Mouse (Mus musculus) liver, embryonic 16.5 days (tissue): ENCODE measurements at regions not wholly inside any gene's neighbourhood (a gene's known extent, or its start where the extent isn't known, plus 50 kb on each side); places are given as distances from the start of the nearest gene placed in this dataset.

Experiments
- ATAC-seq: fragments of 200-750 bp; cut with Nextera tagmentation; 2 replicates; pipeline ENCODE4 v1.8.0; 2017; ENCODE audit warnings: low read depth, mild to moderate bottlenecking, moderate number of reproducible peaks, moderate library complexity
- H3K27ac ChIP-seq: fragments of 300-500 bp; sonication (generic); 2 replicates; pipeline ENCODE4 v1.5.1; 2014; ENCODE audit warnings: mild to moderate bottlenecking, low read length
- H3K27me3 ChIP-seq: fragments of 300-500 bp; sonication (generic); 2 replicates; pipeline ENCODE4 v1.6.1; 2014; ENCODE audit warnings: low read depth, low read length, mixed read lengths; ENCODE audit not compliant: control insufficient read depth, insufficient read depth
- H3K36me3 ChIP-seq: fragments of 300-500 bp; sonication (generic); 2 replicates; pipeline ENCODE4 v1.6.1; 2014; ENCODE audit warnings: mild to moderate bottlenecking; ENCODE audit not compliant: control insufficient read depth, insufficient read depth
- H3K4me1 ChIP-seq: fragments of 300-500 bp; sonication (generic); 2 replicates; pipeline ENCODE4 v1.6.1; 2014; ENCODE audit warnings: low read depth, low read length, mixed read lengths; ENCODE audit not compliant: control insufficient read depth
- H3K4me2 ChIP-seq: fragments of 300-500 bp; sonication (generic); 2 replicates; pipeline ENCODE4 v1.6.1; 2014; ENCODE audit warnings: low read depth, low read length, mixed read lengths
- H3K4me3 ChIP-seq: fragments of 300-500 bp; sonication (generic); 2 replicates; pipeline ENCODE4 v1.5.1; 2014; ENCODE audit warnings: low read depth, mild to moderate bottlenecking, low read length
- H3K9ac ChIP-seq: fragments of 300-500 bp; sonication (generic); 2 replicates; pipeline ENCODE4 v1.6.1; 2014; ENCODE audit warnings: low read depth, low read length
- H3K9me3 ChIP-seq: fragments of 300-500 bp; sonication (generic); replicated peaks from 2 replicates; pipeline ENCODE4 v1.6.1; 2016; ENCODE audit warnings: low read length; ENCODE audit not compliant: control insufficient read depth
- WGBS: fragments of 180-500 bp; shearing (Covaris S2); extraction: QIAGEN DNeasy Blood & Tissue Kit; methylation state at CpG from one replicate; pipeline ENCODE4 v1.1.7; 2014; ENCODE audit not compliant: insufficient replicate concordance; 5-methylcytosine and 5-hydroxymethylcytosine counted together

DNA sequence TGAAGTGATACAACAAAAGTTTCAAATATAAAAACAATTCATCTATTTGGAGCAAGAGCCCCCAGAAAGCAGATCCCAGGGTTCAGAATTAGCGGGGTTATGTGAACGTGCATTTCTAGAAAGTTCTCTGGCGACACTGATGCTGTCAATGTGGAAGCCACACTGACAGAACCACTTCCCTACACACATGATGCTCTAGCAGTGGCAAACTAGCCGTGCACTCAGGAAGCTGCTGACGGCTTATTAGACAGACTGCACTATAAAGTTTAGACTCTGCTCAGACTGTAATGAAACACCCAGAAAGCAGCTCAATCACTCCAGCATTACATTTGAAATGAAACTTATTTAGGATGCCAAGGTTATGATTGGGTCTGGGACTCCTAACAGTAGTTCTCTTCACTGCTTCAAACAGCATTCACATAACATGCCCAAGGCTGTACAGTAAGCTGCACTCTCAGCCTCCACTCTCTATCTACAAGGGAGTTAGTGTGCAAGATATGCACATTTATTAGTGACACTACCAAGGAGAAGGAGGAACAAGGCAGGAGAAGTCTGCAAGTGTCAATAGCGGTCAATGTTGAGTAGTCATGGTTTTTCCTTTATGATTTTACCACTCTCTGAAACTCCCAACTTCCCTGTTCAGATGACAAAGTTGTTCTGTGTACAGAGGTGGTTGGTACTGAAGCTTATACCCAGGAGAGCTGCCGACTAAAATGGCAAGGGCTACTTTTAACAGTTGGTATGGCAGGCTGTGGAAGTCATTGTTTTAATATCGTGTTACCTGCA is 71.9 kb upstream of the Myo10 start:
- no peaks in the 10 kb centered on the region for H3K27me3 ChIP-seq
- WGBS: 28% methylated on average over 8 of the region's 8 CpGs
- no peaks in the 10 kb centered on the region for H3K9me3 ChIP-seq
- H3K36me3 ChIP-seq: no peaks in the 10 kb centered on the region
- no peak overlapping the region for H3K9ac ChIP-seq
- ATAC-seq: no peak
- H3K4me3 ChIP-seq: no peak overlapping the region
- H3K27ac ChIP-seq: no peak overlapping the region
- no peak overlapping the region for H3K4me2 ChIP-seq
- H3K4me1 ChIP-seq: no peaks in the 10 kb centered on the region

DNA sequence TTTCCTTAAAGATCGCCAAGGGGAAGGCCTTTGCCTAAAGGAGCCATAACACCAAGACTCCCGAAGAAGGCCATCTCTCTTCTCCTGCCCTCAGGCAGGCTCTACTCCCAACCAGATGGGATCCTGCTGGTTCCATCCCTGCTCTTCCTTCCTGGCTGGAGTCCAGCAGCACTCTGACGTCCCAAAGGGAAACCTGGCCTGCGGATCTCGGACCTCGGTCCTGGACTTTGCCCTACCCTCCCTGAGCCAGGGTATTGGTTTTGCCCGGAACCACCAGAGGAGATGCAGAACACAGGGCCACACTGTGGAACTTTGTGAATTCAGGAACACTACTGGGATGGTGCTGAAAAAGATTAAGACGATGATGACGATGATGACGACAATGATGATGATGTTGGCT is 67.4 kb upstream of the Myo10 start:
- no peaks in the 10 kb centered on the region for H3K9me3 ChIP-seq
- H3K27me3 ChIP-seq: no peaks in the 10 kb centered on the region
- H3K9ac ChIP-seq: no peak overlapping the region
- no peak for ATAC-seq
- 72% methylated on average over 10 of the region's 10 CpGs for WGBS
- H3K4me2 ChIP-seq: no peak overlapping the region
- H3K4me3 ChIP-seq: no peak overlapping the region
- no peaks in the 10 kb centered on the region for H3K4me1 ChIP-seq
- no peak overlapping the region for H3K27ac ChIP-seq
- H3K36me3 ChIP-seq: no peaks in the 10 kb centered on the region

GRCm38 (mm10) chr15:25555852-25556251 is 66.5 kb upstream of the Myo10 start:
- 27% methylated on average over 2 of the region's 2 CpGs for WGBS
- Histone ChIP-seq H3K9me3 (no peaks in the 10 kb centered on the region), H3K4me2 (no peak overlapping the region), H3K36me3 (no peaks in the 10 kb centered on the region), H3K9ac (no peak overlapping the region), H3K27me3 (no peaks in the 10 kb centered on the region), H3K4me1 (no peaks in the 10 kb centered on the region), H3K27ac (no peak overlapping the region), H3K4me3 (no peak overlapping the region)
- no peak for ATAC-seq

GRCm38 (mm10) chr15:25557566-25557965 is 64.8 kb upstream of the Myo10 start:
- H3K27me3 ChIP-seq: no peaks in the 10 kb centered on the region
- H3K9ac ChIP-seq: no peak overlapping the region
- no peaks in the 10 kb centered on the region for H3K36me3 ChIP-seq
- no peak overlapping the region for H3K4me2 ChIP-seq
- H3K9me3 ChIP-seq: no peaks in the 10 kb centered on the region
- H3K27ac ChIP-seq: no peak overlapping the region
- no peaks in the 10 kb centered on the region for H3K4me1 ChIP-seq
- H3K4me3 ChIP-seq: no peak overlapping the region
- 67% methylated on average over 8 of the region's 8 CpGs for WGBS
- ATAC-seq: no peak

DNA sequence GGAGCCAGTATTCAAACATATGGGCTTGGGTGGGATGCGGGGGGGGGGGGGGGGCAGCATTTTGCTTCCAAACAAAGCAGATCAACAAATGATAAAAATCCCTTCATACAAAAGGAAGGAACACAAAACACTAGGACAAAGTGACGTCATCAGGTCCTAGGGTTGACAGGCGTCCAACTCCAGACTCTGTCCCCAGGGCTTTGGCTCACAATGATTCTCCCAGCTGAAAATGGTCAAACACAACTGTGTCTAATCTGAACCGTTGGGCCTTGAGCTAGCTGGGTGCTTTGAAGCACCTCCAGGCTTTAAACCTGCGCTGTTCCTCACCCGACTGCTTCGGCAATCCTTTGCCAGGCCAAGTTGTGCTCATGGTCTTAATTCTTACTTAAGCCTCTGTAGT is 64.1 kb upstream of the Myo10 start:
- 60% methylated on average over 7 of the region's 7 CpGs for WGBS
- Histone ChIP-seq H3K4me3 (no peak overlapping the region), H3K4me2 (no peak overlapping the region), H3K27me3 (no peaks in the 10 kb centered on the region), H3K27ac (no peak overlapping the region), H3K4me1 (no peaks in the 10 kb centered on the region), H3K9me3 (no peaks in the 10 kb centered on the region), H3K9ac (no peak overlapping the region), H3K36me3 (no peaks in the 10 kb centered on the region)
- ATAC-seq: no peak

- H3K4me2 ChIP-seq: no peak overlapping the region
- H3K27ac ChIP-seq: no peak overlapping the region
- 50% methylated on average over 7 of the region's 7 CpGs for WGBS
- no peak overlapping the region for H3K9ac ChIP-seq
- H3K36me3 ChIP-seq: no peaks in the 10 kb centered on the region
- H3K9me3 ChIP-seq: no peaks in the 10 kb centered on the region
- ATAC-seq: no peak
- no peaks in the 10 kb centered on the region for H3K4me1 ChIP-seq
- no peaks in the 10 kb centered on the region for H3K27me3 ChIP-seq
- H3K4me3 ChIP-seq: no peak overlapping the region
Observed at GRCm38 (mm10) chr15:25563641-25564040, 58.7 kb upstream of the Myo10 start.

GRCm38 (mm10) chr15:25572495-25572894 is 49.8 kb upstream of the Myo10 start:
- no peak overlapping the region for H3K4me3 ChIP-seq
- no peaks in the 10 kb centered on the region for H3K36me3 ChIP-seq
- no peak overlapping the region for H3K9ac ChIP-seq
- WGBS: 20% methylated on average over 6 of the region's 6 CpGs
- ATAC-seq: no peak
- H3K27me3 ChIP-seq: no peaks in the 10 kb centered on the region
- no peak overlapping the region for H3K27ac ChIP-seq
- H3K9me3 ChIP-seq: no peaks in the 10 kb centered on the region
- no peaks in the 10 kb centered on the region for H3K4me1 ChIP-seq
- H3K4me2 ChIP-seq: no peak overlapping the region
